Mouse (Mus musculus): Measurements from ENCODE around the gene Tmem186. TPM values are rescaled to one million over a fixed set of nuclear protein-coding genes. Genes with fewer than 3 reads are reported as not detected.

Gene Tmem186
- polyA plus RNA-seq, 1 experiment from 2014 or later: 15.3 TPM

DNA sequence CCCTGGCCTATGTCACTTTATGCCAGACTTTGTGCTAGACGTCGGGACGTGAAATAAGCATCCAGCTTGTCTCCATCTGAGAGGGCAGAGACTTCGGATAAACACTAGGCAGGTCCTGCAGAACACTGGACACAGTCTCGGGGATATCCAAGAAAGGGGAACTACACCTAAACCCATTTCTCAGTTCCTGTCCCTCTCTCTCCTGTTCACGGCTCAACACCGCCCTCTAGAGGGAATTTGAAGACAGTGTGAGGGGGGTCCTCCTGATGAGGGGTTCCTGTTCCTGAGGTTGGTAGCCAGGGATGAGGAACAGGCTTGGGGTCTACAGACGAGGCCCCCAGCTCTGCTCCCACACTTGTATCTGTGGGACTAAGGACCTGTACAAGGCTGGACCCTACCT lies 36.7 kb upstream of the Tmem186 start:
- Histone ChIP-seq H3K27me3 (replicated peaks) (peaks cover 8% of the 10 kb centered on the region), H3K9me3 (no peaks in the 10 kb centered on the region), H3K27ac (replicated peaks) (no peak overlapping the region), H3K9ac (0 out of 2 replicates have a peak overlapping the region, but pooled peaks have one; percentile 15), H3K4me3 (no peak overlapping the region), H3K36me3 (peaks cover 2% of the 10 kb centered on the region; the same call in 1 of the 2 replicates), H3K4me1 (peaks cover 38% of the 10 kb centered on the region), H3K4me2 (peak overlapping the region; percentile 42)
- WGBS: 4% methylated on average over 8 of the region's 8 CpGs
- no peak for ATAC-seq (ENCODE audit: extremely low read depth, insufficient number of reproducible peaks, low FRiP score, low TSS enrichment)

GRCm38 (mm10) chr16:8673343-8673742 lies 35.8 kb upstream of the Tmem186 start:
- H3K9me3 ChIP-seq: no peaks in the 10 kb centered on the region
- WGBS: 67% methylated on average over 6 of the region's 6 CpGs
- peaks cover 46% of the 10 kb centered on the region for H3K4me1 ChIP-seq
- H3K4me2 ChIP-seq: no peak overlapping the region
- peaks cover 4% of the 10 kb centered on the region; the same call in 1 of the 2 replicates for H3K36me3 ChIP-seq
- ATAC-seq (ENCODE audit: extremely low read depth, insufficient number of reproducible peaks, low FRiP score, low TSS enrichment): no peak
- H3K27me3 ChIP-seq (replicated peaks): peaks cover 8% of the 10 kb centered on the region
- no peak overlapping the region for H3K9ac ChIP-seq
- H3K27ac ChIP-seq (replicated peaks): no peak overlapping the region
- no peak overlapping the region for H3K4me3 ChIP-seq

GRCm38 (mm10) chr16:8672811-8673210 lies 35.3 kb upstream of the Tmem186 start:
- H3K36me3 ChIP-seq: peaks cover 4% of the 10 kb centered on the region; the same call in 1 of the 2 replicates
- H3K9me3 ChIP-seq: no peaks in the 10 kb centered on the region
- H3K9ac ChIP-seq: no peak overlapping the region
- ATAC-seq (ENCODE audit: extremely low read depth, insufficient number of reproducible peaks, low FRiP score, low TSS enrichment): no peak
- H3K27ac ChIP-seq (replicated peaks): no peak overlapping the region
- peaks cover 8% of the 10 kb centered on the region for H3K27me3 ChIP-seq (replicated peaks)
- 0 out of 2 replicates have a peak overlapping the region, but pooled peaks have one; percentile 69 for H3K4me3 ChIP-seq
- peaks cover 47% of the 10 kb centered on the region for H3K4me1 ChIP-seq
- peak overlapping the region; percentile 79 for H3K4me2 ChIP-seq

GRCm38 (mm10) chr16:8672350-8672687 lies 34.8 kb upstream of the Tmem186 start:
- Histone ChIP-seq H3K9ac (peak overlapping the region; percentile 82), H3K27me3 (replicated peaks) (peaks cover 8% of the 10 kb centered on the region), H3K27ac (replicated peaks) (peak overlapping the region; percentile 85; the same call in 1 of the 2 replicates), H3K4me3 (peak overlapping the region; percentile 69), H3K4me2 (peak overlapping the region; percentile 79), H3K4me1 (peaks cover 52% of the 10 kb centered on the region), H3K36me3 (peaks cover 4% of the 10 kb centered on the region; the same call in 1 of the 2 replicates), H3K9me3 (no peaks in the 10 kb centered on the region)
- under 1% methylated on average over 18 of the region's 18 CpGs for WGBS
- no peak for ATAC-seq (ENCODE audit: extremely low read depth, insufficient number of reproducible peaks, low FRiP score, low TSS enrichment)

- peaks cover 4% of the 10 kb centered on the region; the same call in 1 of the 2 replicates for H3K36me3 ChIP-seq
- H3K4me1 ChIP-seq: peaks cover 58% of the 10 kb centered on the region
- ATAC-seq (ENCODE audit: extremely low read depth, insufficient number of reproducible peaks, low FRiP score, low TSS enrichment): peak; percentile 86
- WGBS: under 1% methylated on average over 67 of the region's 67 CpGs
- peak within 1 kb of the TSS; percentile 69 for H3K4me3 ChIP-seq
- H3K4me2 ChIP-seq: peak within 1 kb of the TSS; percentile 79
- H3K27me3 ChIP-seq (replicated peaks): peaks cover 8% of the 10 kb centered on the region
- peak within 1 kb of the TSS; percentile 85 for H3K27ac ChIP-seq (replicated peaks)
- H3K9me3 ChIP-seq: no peaks in the 10 kb centered on the region
- peak within 1 kb of the TSS; percentile 82 for H3K9ac ChIP-seq
Observed at GRCm38 (mm10) chr16:8671551-8672349, 34.2 kb upstream of the Tmem186 start, which contains the start of gene Carhsp1. TSS of gene Carhsp1 (minus strand) at chr16:8672155.

- 11% methylated on average over 14 of the region's 15 CpGs for WGBS
- Histone ChIP-seq H3K4me2 (peak overlapping the region; percentile 79), H3K36me3 (peaks cover 7% of the 10 kb centered on the region), H3K27ac (replicated peaks) (peak overlapping the region; percentile 85), H3K9ac (peak overlapping the region; percentile 82), H3K4me1 (peaks cover 72% of the 10 kb centered on the region), H3K4me3 (peak overlapping the region; percentile 69), H3K9me3 (no peaks in the 10 kb centered on the region), H3K27me3 (replicated peaks) (peaks cover 8% of the 10 kb centered on the region)
- ATAC-seq (ENCODE audit: extremely low read depth, insufficient number of reproducible peaks, low FRiP score, low TSS enrichment): no peak
Observed at GRCm38 (mm10) chr16:8670041-8671035, 32.8 kb upstream of the Tmem186 start.

DNA sequence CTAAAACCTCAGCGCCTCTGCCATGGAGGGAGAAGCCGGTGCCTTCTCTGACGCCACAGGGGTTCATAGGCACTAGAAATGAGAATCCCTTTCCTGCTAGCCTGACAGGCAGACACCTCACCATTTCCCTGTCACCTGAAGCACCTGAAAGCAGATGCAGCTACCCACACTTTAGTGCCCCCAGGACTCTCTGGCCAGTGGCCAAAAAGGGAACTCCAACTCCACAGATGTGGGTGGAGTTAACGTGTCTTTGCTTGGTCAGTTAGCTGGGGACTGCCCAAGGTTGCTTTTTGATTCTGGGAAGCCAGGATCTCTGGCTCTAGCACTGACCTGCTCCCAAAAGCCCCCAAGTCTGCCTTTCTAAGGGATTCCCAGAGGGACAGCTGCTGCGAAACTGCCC lies 31.9 kb upstream of the Tmem186 start:
- Histone ChIP-seq H3K27ac (replicated peaks) (peak overlapping the region; percentile 73), H3K9ac (peak overlapping the region; percentile 82), H3K9me3 (no peaks in the 10 kb centered on the region), H3K27me3 (replicated peaks) (peaks cover 8% of the 10 kb centered on the region), H3K4me1 (peaks cover 80% of the 10 kb centered on the region), H3K36me3 (peaks cover 7% of the 10 kb centered on the region), H3K4me3 (peak overlapping the region; percentile 69), H3K4me2 (peak overlapping the region; percentile 79)
- WGBS: 57% methylated on average over 5 of the region's 5 CpGs
- ATAC-seq (ENCODE audit: extremely low read depth, insufficient number of reproducible peaks, low FRiP score, low TSS enrichment): no peak

- Histone ChIP-seq H3K36me3 (peaks cover 15% of the 10 kb centered on the region), H3K4me3 (no peak overlapping the region), H3K4me2 (peak overlapping the region; percentile 79), H3K9me3 (no peaks in the 10 kb centered on the region), H3K9ac (peak overlapping the region; percentile 82), H3K27ac (replicated peaks) (peak overlapping the region; percentile 73), H3K4me1 (peaks cover 83% of the 10 kb centered on the region), H3K27me3 (replicated peaks) (peaks cover 5% of the 10 kb centered on the region)
- WGBS: 51% methylated on average over 2 of the region's 2 CpGs
- no peak for ATAC-seq (ENCODE audit: extremely low read depth, insufficient number of reproducible peaks, low FRiP score, low TSS enrichment)
Observed at GRCm38 (mm10) chr16:8668386-8668785, 30.9 kb upstream of the Tmem186 start.

- peaks cover 89% of the 10 kb centered on the region for H3K4me1 ChIP-seq
- peak overlapping the region; percentile 63 for H3K9ac ChIP-seq
- H3K4me3 ChIP-seq: no peak overlapping the region
- WGBS: 55% methylated on average over 4 of the region's 4 CpGs
- peak overlapping the region; percentile 27; the same call in 1 of the 2 replicates for H3K4me2 ChIP-seq
- peaks cover 21% of the 10 kb centered on the region for H3K36me3 ChIP-seq
- no peak for ATAC-seq (ENCODE audit: extremely low read depth, insufficient number of reproducible peaks, low FRiP score, low TSS enrichment)
- H3K27me3 ChIP-seq (replicated peaks): no peaks in the 10 kb centered on the region
- no peaks in the 10 kb centered on the region for H3K9me3 ChIP-seq
- peak overlapping the region; percentile 73 for H3K27ac ChIP-seq (replicated peaks)
Observed at GRCm38 (mm10) chr16:8667814-8668213, 30.3 kb upstream of the Tmem186 start.

DNA sequence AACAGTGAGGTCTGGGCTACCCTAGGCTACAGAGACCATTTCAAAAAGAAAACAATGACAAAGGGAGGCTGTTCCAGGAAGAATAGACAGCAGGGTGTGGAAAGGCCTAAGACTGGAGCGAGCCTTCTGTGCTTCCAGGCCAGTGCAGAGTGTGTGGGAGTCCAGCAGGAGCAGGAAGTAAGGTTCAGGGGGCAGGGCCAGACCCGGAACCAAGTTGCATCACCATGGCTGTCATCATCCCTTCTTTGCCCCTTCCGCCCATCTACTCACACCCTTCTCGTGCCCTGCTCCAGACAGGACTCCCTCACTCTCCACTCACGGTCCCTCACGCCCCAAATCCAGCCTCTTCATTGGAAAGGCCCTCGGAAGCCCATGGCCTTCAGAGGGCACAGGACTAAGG lies 29.7 kb upstream of the Tmem186 start:
- Histone ChIP-seq H3K36me3 (peaks cover 26% of the 10 kb centered on the region), H3K4me2 (peak overlapping the region; percentile 27), H3K27ac (replicated peaks) (peak overlapping the region; percentile 73), H3K9ac (peak overlapping the region; percentile 63), H3K4me3 (no peak overlapping the region), H3K27me3 (replicated peaks) (no peaks in the 10 kb centered on the region), H3K4me1 (peaks cover 85% of the 10 kb centered on the region), H3K9me3 (no peaks in the 10 kb centered on the region)
- 64% methylated on average over 7 of the region's 7 CpGs for WGBS
- ATAC-seq (ENCODE audit: extremely low read depth, insufficient number of reproducible peaks, low FRiP score, low TSS enrichment): no peak

GRCm38 (mm10) chr16:8666452-8666851 lies 28.9 kb upstream of the Tmem186 start:
- H3K4me2 ChIP-seq: peak overlapping the region; percentile 33
- peaks cover 83% of the 10 kb centered on the region for H3K4me1 ChIP-seq
- ATAC-seq (ENCODE audit: extremely low read depth, insufficient number of reproducible peaks, low FRiP score, low TSS enrichment): no peak; the same call in 1 of the 2 replicates
- no peaks in the 10 kb centered on the region for H3K9me3 ChIP-seq
- no peak overlapping the region for H3K4me3 ChIP-seq
- 10% methylated on average over 2 of the region's 2 CpGs for WGBS
- H3K27ac ChIP-seq (replicated peaks): peak overlapping the region; percentile 73
- H3K9ac ChIP-seq: peak overlapping the region; percentile 63
- peaks cover 34% of the 10 kb centered on the region for H3K36me3 ChIP-seq
- no peaks in the 10 kb centered on the region for H3K27me3 ChIP-seq (replicated peaks)

All from heart, embryonic 13.5 days (tissue).